Mouse (Mus musculus) embryonic facial prominence, embryonic 13.5 days (tissue): ENCODE results near the gene Tcte1. TPM values are rescaled to one million over a fixed set of nuclear protein-coding genes. Genes with fewer than 3 reads are reported as not detected.

Experiments
- ATAC-seq: fragments of 200-750 bp; cut with Nextera tagmentation; 2 replicates; pipeline ENCODE4 v1.8.0; 2017; ENCODE audit warnings: low read depth; ENCODE audit not compliant: insufficient number of reproducible peaks, insufficient read depth, low FRiP score, low TSS enrichment
- H3K27ac ChIP-seq: fragments of 300-500 bp; sonication (generic); 2 replicates; pipeline ENCODE4 v1.5.1; 2015; ENCODE audit warnings: moderate library complexity, mild to moderate bottlenecking, inconsistent platforms
- H3K27me3 ChIP-seq: fragments of 300-500 bp; sonication (generic); 2 replicates; pipeline ENCODE4 v1.6.1; 2015; ENCODE audit warnings: mild to moderate bottlenecking, inconsistent platforms
- H3K36me3 ChIP-seq: fragments of 300-500 bp; sonication (generic); 2 replicates; pipeline ENCODE4 v1.6.1; 2015; ENCODE audit warnings: mild to moderate bottlenecking, inconsistent platforms
- H3K4me1 ChIP-seq: fragments of 300-500 bp; sonication (generic); 2 replicates; pipeline ENCODE4 v1.6.1; 2015; ENCODE audit warnings: inconsistent platforms
- H3K4me2 ChIP-seq: fragments of 300-500 bp; sonication (generic); 2 replicates; pipeline ENCODE4 v1.6.1; 2015; ENCODE audit warnings: moderate library complexity, mild to moderate bottlenecking, inconsistent platforms
- H3K4me3 ChIP-seq: fragments of 300-500 bp; sonication (generic); 2 replicates; pipeline ENCODE4 v1.5.1; 2015; ENCODE audit warnings: mild to moderate bottlenecking, inconsistent platforms
- H3K9ac ChIP-seq: fragments of 300-500 bp; sonication (generic); 2 replicates; pipeline ENCODE4 v1.6.1; 2015; ENCODE audit warnings: mild to moderate bottlenecking, inconsistent platforms
- H3K9me3 ChIP-seq: fragments of 300-500 bp; sonication (generic); 2 replicates; pipeline ENCODE4 v1.6.1; 2016; ENCODE audit warnings: inconsistent platforms
- WGBS: fragments of 180-500 bp; shearing (Covaris S2); methylation state at CpG from one replicate; pipeline ENCODE4 v1.1.7; 2015; ENCODE audit warnings: mixed read lengths; 5-methylcytosine and 5-hydroxymethylcytosine counted together
- polyA plus RNA-seq: library from polyadenylated mRNA; unstranded; fragments of >200 nt; fragmentation: Nextera tagmentation; extraction: Ambion mirVana; gene quantifications from 2 replicates; pipeline ENCODE4 v1.2.1, GENCODE M21; 2015

The Tcte1 gene
- polyA plus RNA-seq, 1 experiment from 2014 or later: 1.0 TPM

- Histone ChIP-seq H3K9ac (no peak overlapping the region), H3K9me3 (no peaks in the 10 kb centered on the region), H3K4me2 (no peak overlapping the region), H3K4me3 (no peak overlapping the region), H3K27me3 (no peaks in the 10 kb centered on the region), H3K4me1 (peaks cover 30% of the 10 kb centered on the region), H3K36me3 (no peaks in the 10 kb centered on the region), H3K27ac (peak overlapping the region; percentile 3; the same call in 1 of the 2 replicates)
- ATAC-seq: no peak
- WGBS: 41% methylated on average over 12 of the region's 12 CpGs
Measured at GRCm38 (mm10) chr17:45580958-45581477, 57.8 kb downstream of the Tcte1 start.

- H3K4me1 ChIP-seq: peaks cover 32% of the 10 kb centered on the region
- peaks cover 3% of the 10 kb centered on the region for H3K36me3 ChIP-seq
- H3K4me2 ChIP-seq: no peak overlapping the region
- ATAC-seq: no peak
- H3K27me3 ChIP-seq: no peaks in the 10 kb centered on the region
- H3K27ac ChIP-seq: 0 out of 2 replicates have a peak overlapping the region, but pooled peaks have one; percentile 3
- no peak overlapping the region for H3K4me3 ChIP-seq
- H3K9ac ChIP-seq: no peak overlapping the region
- 6% methylated on average over 2 of the region's 2 CpGs for WGBS
- peaks cover 3% of the 10 kb centered on the region; the same call in 1 of the 2 replicates for H3K9me3 ChIP-seq
Measured at GRCm38 (mm10) chr17:45581567-45581983, 58.3 kb downstream of the Tcte1 start.

GRCm38 (mm10) chr17:45582188-45582587 is 59.0 kb downstream of the Tcte1 start:
- H3K36me3 ChIP-seq: peaks cover 10% of the 10 kb centered on the region
- H3K9ac ChIP-seq: no peak overlapping the region
- no peaks in the 10 kb centered on the region for H3K27me3 ChIP-seq
- 89% methylated on average over 6 of the region's 6 CpGs for WGBS
- no peak overlapping the region for H3K4me3 ChIP-seq
- peaks cover 4% of the 10 kb centered on the region; the same call in 1 of the 2 replicates for H3K9me3 ChIP-seq
- H3K4me1 ChIP-seq: peaks cover 32% of the 10 kb centered on the region
- H3K27ac ChIP-seq: no peak overlapping the region
- H3K4me2 ChIP-seq: no peak overlapping the region
- no peak for ATAC-seq

- ATAC-seq: no peak
- no peak overlapping the region for H3K4me3 ChIP-seq
- peaks cover 15% of the 10 kb centered on the region for H3K36me3 ChIP-seq
- H3K9me3 ChIP-seq: peaks cover 4% of the 10 kb centered on the region; the same call in 1 of the 2 replicates
- H3K27me3 ChIP-seq: no peaks in the 10 kb centered on the region
- no peak overlapping the region for H3K9ac ChIP-seq
- peaks cover 32% of the 10 kb centered on the region for H3K4me1 ChIP-seq
- WGBS: 68% methylated on average over 6 of the region's 6 CpGs
- H3K27ac ChIP-seq: no peak overlapping the region
- H3K4me2 ChIP-seq: no peak overlapping the region
Measured at GRCm38 (mm10) chr17:45582715-45583355, 59.6 kb downstream of the Tcte1 start.

- Histone ChIP-seq H3K9me3 (peaks cover 4% of the 10 kb centered on the region; the same call in 1 of the 2 replicates), H3K4me2 (peak overlapping the region; percentile 5; the same call in 1 of the 2 replicates), H3K36me3 (peaks cover 25% of the 10 kb centered on the region), H3K27ac (peak overlapping the region; percentile 82), H3K4me3 (no peak overlapping the region), H3K4me1 (peaks cover 32% of the 10 kb centered on the region), H3K27me3 (no peaks in the 10 kb centered on the region), H3K9ac (peak overlapping the region; percentile 61)
- 30% methylated on average over 12 of the region's 12 CpGs for WGBS
- peak; percentile 53 for ATAC-seq
Measured at GRCm38 (mm10) chr17:45584096-45584896, 61.1 kb downstream of the Tcte1 start.

- 0 out of 2 replicates have a peak overlapping the region, but pooled peaks have one; percentile 5 for H3K4me2 ChIP-seq
- H3K36me3 ChIP-seq: peaks cover 32% of the 10 kb centered on the region
- peaks cover 32% of the 10 kb centered on the region for H3K4me1 ChIP-seq
- H3K27ac ChIP-seq: peak overlapping the region; percentile 82
- H3K9ac ChIP-seq: peak overlapping the region; percentile 61
- ATAC-seq: peak; percentile 22; the same call in 1 of the 2 replicates
- WGBS: 20% methylated on average over 14 of the region's 14 CpGs
- no peak overlapping the region for H3K4me3 ChIP-seq
- H3K27me3 ChIP-seq: no peaks in the 10 kb centered on the region
- peaks cover 4% of the 10 kb centered on the region; the same call in 1 of the 2 replicates for H3K9me3 ChIP-seq
Measured at GRCm38 (mm10) chr17:45584939-45585678, 61.9 kb downstream of the Tcte1 start.

- Histone ChIP-seq H3K4me1 (peaks cover 30% of the 10 kb centered on the region), H3K4me2 (no peak overlapping the region), H3K9ac (peak overlapping the region; percentile 61), H3K9me3 (peaks cover 4% of the 10 kb centered on the region; the same call in 1 of the 2 replicates), H3K27ac (peak overlapping the region; percentile 82), H3K4me3 (no peak overlapping the region), H3K27me3 (no peaks in the 10 kb centered on the region), H3K36me3 (peaks cover 34% of the 10 kb centered on the region)
- ATAC-seq: no peak
- WGBS: 65% methylated on average over 23 of the region's 23 CpGs
Measured at GRCm38 (mm10) chr17:45585725-45586448, 62.7 kb downstream of the Tcte1 start.

- no peak overlapping the region for H3K4me2 ChIP-seq
- H3K36me3 ChIP-seq: peaks cover 34% of the 10 kb centered on the region
- H3K4me1 ChIP-seq: peaks cover 26% of the 10 kb centered on the region
- ATAC-seq: no peak
- peaks cover 4% of the 10 kb centered on the region; the same call in 1 of the 2 replicates for H3K9me3 ChIP-seq
- H3K4me3 ChIP-seq: no peak overlapping the region
- WGBS: 98% methylated on average over 3 of the region's 3 CpGs
- no peak overlapping the region for H3K27ac ChIP-seq
- H3K27me3 ChIP-seq: no peaks in the 10 kb centered on the region
- no peak overlapping the region for H3K9ac ChIP-seq
Measured at GRCm38 (mm10) chr17:45586449-45586837, 63.2 kb downstream of the Tcte1 start.

GRCm38 (mm10) chr17:45588370-45588769 is 65.1 kb downstream of the Tcte1 start:
- Histone ChIP-seq H3K9ac (no peak overlapping the region), H3K36me3 (peaks cover 34% of the 10 kb centered on the region), H3K27ac (no peak overlapping the region), H3K27me3 (peaks cover 3% of the 10 kb centered on the region; the same call in 1 of the 2 replicates), H3K4me1 (peaks cover 42% of the 10 kb centered on the region), H3K4me3 (no peak overlapping the region), H3K4me2 (no peak overlapping the region), H3K9me3 (peaks cover 4% of the 10 kb centered on the region; the same call in 1 of the 2 replicates)
- WGBS: 91% methylated on average over 7 of the region's 7 CpGs
- ATAC-seq: no peak

- 94% methylated on average over 7 of the region's 7 CpGs for WGBS
- peaks cover 4% of the 10 kb centered on the region; the same call in 1 of the 2 replicates for H3K9me3 ChIP-seq
- no peak for ATAC-seq
- H3K4me2 ChIP-seq: no peak overlapping the region
- no peak overlapping the region for H3K4me3 ChIP-seq
- peaks cover 34% of the 10 kb centered on the region for H3K36me3 ChIP-seq
- no peak overlapping the region for H3K27ac ChIP-seq
- peaks cover 49% of the 10 kb centered on the region for H3K4me1 ChIP-seq
- no peak overlapping the region for H3K9ac ChIP-seq
- H3K27me3 ChIP-seq: peaks cover 10% of the 10 kb centered on the region
Measured at GRCm38 (mm10) chr17:45589236-45589635, 66.0 kb downstream of the Tcte1 start.
